Mouse (Mus musculus) kidney, adult 2 months (tissue): ENCODE results near the gene Klhdc10.

Experiments
- CTCF ChIP-seq: fragments of 200-500 bp; conservative IDR thresholded peaks from 2 replicates; pipeline ENCODE4 v1.5.1; 2011; ENCODE audit warnings: low read depth, mild to moderate bottlenecking, control low read depth, low read length, moderate library complexity, mixed read lengths; ENCODE audit not compliant: insufficient read depth, insufficient read length
- POLR2A ChIP-seq: fragments of 200-500 bp; IDR thresholded peaks from one replicate; pipeline ENCODE4 v1.6.1; 2011; ENCODE audit warnings: low read depth, low read length, control low read depth

- TF ChIP-seq CTCF (no peak), POLR2A (no peak)
Measured at GRCm38 (mm10) chr6:30416801-30417200, 15.1 kb downstream of the Klhdc10 start.
